Mouse (Mus musculus) megakaryocyte-erythroid progenitor cell, adult 5-6 weeks (primary cell): ENCODE measurements around the gene Abhd2. TPM values are rescaled to one million over a fixed set of nuclear protein-coding genes. Genes with fewer than 3 reads are reported as not detected.

Source experiments
- ATAC-seq: replicated peaks from 2 replicates; pipeline ENCODE4 v1.8.0; 2016; ENCODE audit warnings: mild to moderate bottlenecking, inconsistent platforms; ENCODE audit not compliant: severe bottlenecking, poor library complexity, low FRiP score, low TSS enrichment
- total RNA-seq, 2 experiments: library from RNA; stranded (forward) in 1 of 2; stranded (reverse) in 1 of 2; fragments of 200-1000, 215-1000 nt in 1 of 2; fragments of >200 nt in 1 of 2; fragmentation: Nextera tagmentation in 1 of 2; gene quantifications; 2 replicates each; pipeline ENCODE4 v1.2.3; 2014 to 2017

Gene Abhd2
- total RNA-seq, 2 experiments from 2014 or later = 13.9 to 23.6 TPM

- peak; percentile 62 for ATAC-seq
Observed at GRCm38 (mm10) chr7:79313519-79314059, 40.6 kb downstream of the Abhd2 start.

GRCm38 (mm10) chr7:79314517-79314916 lies 41.5 kb downstream of the Abhd2 start:
- ATAC-seq = no peak

GRCm38 (mm10) chr7:79315149-79315548 lies 42.1 kb downstream of the Abhd2 start:
- no peak for ATAC-seq

GRCm38 (mm10) chr7:79316069-79316695 lies 43.2 kb downstream of the Abhd2 start:
- ATAC-seq = no peak

- ATAC-seq = no peak
Observed at GRCm38 (mm10) chr7:79317576-79317975, 44.6 kb downstream of the Abhd2 start.

GRCm38 (mm10) chr7:79318110-79318801 lies 45.3 kb downstream of the Abhd2 start:
- 0 out of 2 replicates have a peak, but pooled peaks have one; percentile 13 for ATAC-seq

GRCm38 (mm10) chr7:79323855-79324254 lies 50.9 kb downstream of the Abhd2 start:
- ATAC-seq = no peak

- no peak for ATAC-seq
Observed at GRCm38 (mm10) chr7:79328769-79329168, 55.8 kb downstream of the Abhd2 start.

GRCm38 (mm10) chr7:79331197-79331596 lies 58.2 kb downstream of the Abhd2 start:
- no peak for ATAC-seq

- ATAC-seq = no peak
Observed at GRCm38 (mm10) chr7:79333419-79333818, 60.4 kb downstream of the Abhd2 start.

- no peak for ATAC-seq
Observed at GRCm38 (mm10) chr7:79336362-79336910, 63.4 kb downstream of the Abhd2 start.

- no peak for ATAC-seq
Observed at GRCm38 (mm10) chr7:79345902-79346301, 72.9 kb downstream of the Abhd2 start.

- ATAC-seq = no peak
Observed at GRCm38 (mm10) chr7:79346555-79347075, 73.6 kb downstream of the Abhd2 start.

GRCm38 (mm10) chr7:79347108-79347813 lies 74.3 kb downstream of the Abhd2 start:
- no peak for ATAC-seq

- ATAC-seq = no peak
Observed at GRCm38 (mm10) chr7:79348816-79349215, 75.8 kb downstream of the Abhd2 start.

- peak; percentile 81 for ATAC-seq
Observed at GRCm38 (mm10) chr7:79349738-79350386, 76.9 kb downstream of the Abhd2 start.

- ATAC-seq = peak; percentile 95
Observed at GRCm38 (mm10) chr7:79358350-79359182, 85.6 kb downstream of the Abhd2 start.

- ATAC-seq = no peak
Observed at GRCm38 (mm10) chr7:79359183-79359435, 86.1 kb downstream of the Abhd2 start.

- ATAC-seq = no peak
Observed at GRCm38 (mm10) chr7:79360056-79360455, 87.1 kb downstream of the Abhd2 start.
